Mouse (Mus musculus) inflammation-experienced regulatory T-cells, adult 6 months (primary cell): ENCODE results near the gene Mvk. TPM values are rescaled to one million over a fixed set of nuclear protein-coding genes. Genes with fewer than 3 reads are reported as not detected.

ENCODE experiments used
- ATAC-seq: one replicate; pipeline ENCODE4 v1.8.0; 2017
- polyA plus RNA-seq, 3 experiments: library from polyadenylated mRNA; unstranded; fragments of 100-300 nt; shearing (Covaris generic); gene quantifications; one replicate each; pipeline ENCODE4 v1.2.1; 2017

The Mvk gene
- polyA plus RNA-seq, 3 experiments from 2014 or later = 9.6 to 13.8 (median 12.8) TPM

GRCm38 (mm10) chr5:114461238-114461637 is 17.2 kb downstream of the Mvk start:
- ATAC-seq = peak; percentile 56

DNA sequence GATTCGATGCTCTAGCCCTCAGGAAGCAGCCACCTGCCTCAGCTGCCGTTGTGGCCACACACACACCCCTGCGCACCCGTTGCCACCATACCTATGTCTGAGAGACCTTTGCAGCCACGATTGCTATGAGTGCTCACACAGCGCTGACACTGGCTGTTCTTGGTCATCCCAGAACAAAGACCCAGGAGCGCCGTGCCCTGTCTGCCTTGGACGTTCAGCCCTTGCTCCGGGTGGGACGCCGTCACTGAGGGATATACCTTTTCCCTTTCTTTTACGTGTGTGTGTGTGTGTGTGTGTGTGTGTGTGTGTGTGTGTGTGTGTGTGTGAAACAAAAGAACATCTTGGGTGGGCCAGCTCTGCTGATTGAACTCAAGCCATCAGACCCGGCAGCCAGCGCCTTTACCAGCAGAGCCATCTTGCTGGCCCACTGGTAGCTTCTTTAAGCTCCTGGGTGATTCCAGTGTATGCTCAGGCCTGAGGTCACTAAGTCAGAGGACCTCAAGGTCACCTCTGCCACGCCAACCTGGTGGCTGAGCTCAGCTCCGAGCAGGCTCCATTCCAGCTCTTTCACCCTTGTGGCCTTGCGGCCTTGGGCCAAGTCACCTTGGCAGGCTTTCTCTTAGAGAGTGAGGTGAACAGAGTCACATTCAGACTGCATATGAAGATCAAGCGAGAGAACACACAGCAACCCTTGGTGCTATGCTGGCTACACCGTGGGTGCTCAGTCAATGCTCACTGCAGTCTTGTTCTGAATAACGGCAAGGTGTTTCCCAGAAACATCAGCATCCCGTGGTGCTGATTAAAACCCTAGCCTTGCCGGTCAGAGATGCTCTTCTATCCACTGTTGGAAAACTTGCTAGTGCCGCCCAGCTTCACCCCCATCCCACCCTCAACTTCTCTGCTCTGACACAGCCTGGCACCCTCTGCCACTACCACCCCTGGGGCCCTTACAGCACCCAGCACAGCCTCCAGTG is 18.3 kb downstream of the Mvk start:
- ATAC-seq = no peak

DNA sequence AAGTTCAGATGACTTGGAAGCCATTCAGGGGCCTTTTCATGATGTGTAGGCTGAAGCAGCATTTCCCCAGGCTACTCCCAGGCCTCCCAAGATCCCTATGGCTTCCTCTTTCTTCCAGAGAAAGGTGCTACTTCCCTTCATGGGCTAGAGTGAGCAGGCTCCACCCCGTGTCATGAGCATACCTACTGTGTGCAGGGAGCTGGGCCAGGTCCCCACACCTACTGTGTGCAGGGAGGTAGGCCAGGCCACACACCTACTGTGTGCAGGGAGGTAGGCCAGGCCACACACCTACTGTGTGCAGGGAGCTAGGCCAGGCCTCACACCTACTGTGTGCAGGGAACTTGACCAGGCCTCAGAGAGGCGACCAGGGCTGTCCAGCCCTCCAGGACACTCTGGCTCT is 20.5 kb downstream of the Mvk start:
- ATAC-seq = no peak

DNA sequence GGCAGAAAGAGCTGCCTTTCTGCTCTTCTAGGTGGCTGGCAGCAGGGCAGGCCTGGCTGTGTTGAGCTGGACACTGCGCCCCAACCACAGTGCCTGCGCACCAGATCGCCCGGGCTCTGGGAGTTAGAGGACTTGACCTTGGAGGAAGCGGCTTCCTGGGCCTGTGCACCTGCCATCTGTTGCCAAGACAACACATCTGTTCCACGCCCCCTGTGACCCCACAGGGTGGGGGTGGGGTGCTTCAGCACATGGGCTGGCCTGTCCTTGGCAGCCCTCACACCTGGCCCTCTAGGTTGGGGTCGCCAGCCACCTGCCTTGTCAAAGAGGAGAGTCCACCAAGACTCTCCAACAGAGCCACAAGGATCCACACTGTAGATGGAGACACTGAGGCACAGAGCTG is 21.6 kb downstream of the Mvk start:
- no peak for ATAC-seq

GRCm38 (mm10) chr5:114467019-114467418 is 22.9 kb downstream of the Mvk start:
- ATAC-seq = no peak

DNA sequence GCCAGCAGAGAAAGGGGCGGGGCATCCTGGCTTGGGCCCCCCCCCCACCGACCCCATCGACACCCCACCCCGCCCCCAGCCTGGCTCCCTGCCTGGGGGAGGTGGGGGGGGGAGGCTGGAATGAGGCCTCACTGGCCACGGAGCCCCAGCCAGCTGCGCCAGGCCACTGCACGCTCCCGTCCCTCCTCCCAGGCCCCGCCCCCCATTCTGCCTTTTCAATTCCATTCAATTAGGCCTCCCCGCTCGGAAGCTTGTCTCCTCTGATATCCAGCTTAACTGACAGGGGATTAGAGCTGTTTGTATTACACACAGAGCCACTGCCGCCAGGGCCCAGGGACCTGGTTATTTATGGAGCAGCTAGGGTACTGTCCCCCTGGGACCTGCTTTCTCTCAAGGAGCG is 23.4 kb downstream of the Mvk start:
- no peak for ATAC-seq

GRCm38 (mm10) chr5:114468007-114468406 is 23.9 kb downstream of the Mvk start:
- ATAC-seq = no peak

DNA sequence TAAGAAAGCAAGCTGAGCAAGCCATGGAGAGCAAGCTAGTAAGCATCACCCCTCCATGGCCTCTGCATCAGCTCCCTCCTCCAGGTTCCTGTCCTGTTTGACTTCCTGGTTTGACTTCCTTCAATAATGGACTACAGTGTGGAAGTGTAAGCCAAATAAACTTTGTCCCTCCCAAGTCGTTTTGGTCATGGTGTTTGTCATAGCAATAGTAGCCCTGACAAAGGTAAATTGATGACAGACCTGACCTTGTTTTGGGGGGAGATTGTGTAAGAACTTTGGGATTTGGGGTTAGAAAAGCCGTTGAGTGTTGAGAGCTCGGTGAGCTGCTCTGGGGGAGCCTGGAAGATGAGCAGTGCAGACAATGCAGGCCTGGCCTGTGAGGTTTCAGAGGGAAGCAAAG is 26.3 kb downstream of the Mvk start:
- no peak for ATAC-seq

- no peak for ATAC-seq
These were observed 30.8 kb downstream of the Mvk start for GRCm38 (mm10) chr5:114474741-114475491.

DNA sequence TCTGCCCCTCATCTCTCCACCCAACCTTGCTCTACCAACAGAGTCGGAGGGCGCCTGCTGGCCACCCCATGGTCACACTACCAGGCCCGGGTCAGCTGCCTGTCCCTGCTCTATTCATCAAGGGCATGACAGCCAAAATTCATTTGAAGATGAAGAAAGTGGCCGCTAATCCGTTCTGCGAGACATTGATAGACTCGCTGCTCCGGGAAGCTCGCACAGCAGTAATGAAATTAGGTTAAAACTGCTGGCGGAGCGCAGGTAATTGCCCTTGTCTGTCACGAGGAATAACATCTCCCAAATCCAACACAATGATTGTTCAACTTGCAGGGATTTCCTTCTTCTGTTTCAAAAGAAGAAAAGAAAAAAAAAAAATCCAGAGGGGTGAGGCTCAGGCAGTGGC is 34.2 kb downstream of the Mvk start:
- no peak for ATAC-seq

- ATAC-seq = no peak
These were observed 38.5 kb downstream of the Mvk start for GRCm38 (mm10) chr5:114482587-114483011.

GRCm38 (mm10) chr5:114485685-114486084 is 41.6 kb downstream of the Mvk start:
- no peak for ATAC-seq

DNA sequence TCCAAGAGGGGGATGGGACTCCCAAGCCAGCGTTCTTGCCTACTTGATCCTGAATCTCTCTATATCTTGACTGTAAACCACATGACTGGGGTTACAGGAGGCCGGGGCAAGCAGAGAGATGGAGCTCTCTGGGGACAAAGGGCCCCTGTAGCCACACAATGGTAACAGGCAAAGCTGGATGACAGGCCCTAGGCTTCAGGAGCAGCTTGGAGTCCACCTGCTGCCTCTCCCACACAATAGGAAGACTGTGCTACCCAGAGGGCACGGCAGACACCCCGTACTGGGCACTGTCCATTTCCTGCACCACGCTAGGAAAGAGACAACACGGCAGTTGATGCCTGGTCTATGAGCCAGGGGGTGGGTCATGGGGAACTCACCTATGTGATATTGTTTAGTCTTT is 45.5 kb downstream of the Mvk start:
- ATAC-seq = no peak

- ATAC-seq = no peak
These were observed 46.2 kb downstream of the Mvk start for GRCm38 (mm10) chr5:114490241-114490640.

DNA sequence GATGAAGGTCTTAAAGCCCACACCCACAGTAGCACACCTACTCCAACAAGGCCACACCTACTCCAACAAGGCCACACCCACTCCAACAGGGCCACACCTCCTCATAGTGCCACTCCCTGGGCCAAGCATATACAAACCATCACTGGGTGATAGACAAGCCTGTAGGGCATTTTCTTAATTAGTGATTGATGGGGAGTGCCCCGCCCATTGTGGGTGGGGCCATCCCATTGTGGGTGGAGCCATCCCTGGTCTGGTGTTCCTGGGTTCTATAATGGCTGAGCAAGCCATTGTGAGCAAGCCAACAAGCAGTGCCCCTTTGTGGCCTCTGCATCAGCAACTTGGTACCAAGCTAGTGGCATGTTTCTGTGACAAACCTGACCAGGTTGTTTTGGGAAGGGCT is 50.7 kb downstream of the Mvk start:
- no peak for ATAC-seq

DNA sequence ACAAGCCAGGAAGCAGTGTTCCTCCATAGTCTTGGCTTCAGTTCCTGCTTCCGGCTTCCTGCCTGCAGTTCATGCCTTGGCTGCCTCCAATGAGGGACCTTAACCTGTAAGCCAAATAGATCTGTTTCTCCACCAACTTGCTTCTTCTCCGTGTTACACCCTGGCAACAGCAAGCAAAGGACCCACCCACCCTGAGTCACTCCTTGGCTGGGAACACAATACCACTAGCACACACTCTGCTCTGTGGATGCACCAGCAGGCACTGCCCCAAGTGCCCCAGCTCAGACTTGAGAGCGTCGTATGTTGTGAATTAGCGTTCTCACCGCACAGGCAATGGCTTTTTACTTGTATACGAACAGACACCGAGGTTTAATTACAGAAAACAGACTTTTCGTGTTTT is 57.2 kb downstream of the Mvk start:
- no peak for ATAC-seq

DNA sequence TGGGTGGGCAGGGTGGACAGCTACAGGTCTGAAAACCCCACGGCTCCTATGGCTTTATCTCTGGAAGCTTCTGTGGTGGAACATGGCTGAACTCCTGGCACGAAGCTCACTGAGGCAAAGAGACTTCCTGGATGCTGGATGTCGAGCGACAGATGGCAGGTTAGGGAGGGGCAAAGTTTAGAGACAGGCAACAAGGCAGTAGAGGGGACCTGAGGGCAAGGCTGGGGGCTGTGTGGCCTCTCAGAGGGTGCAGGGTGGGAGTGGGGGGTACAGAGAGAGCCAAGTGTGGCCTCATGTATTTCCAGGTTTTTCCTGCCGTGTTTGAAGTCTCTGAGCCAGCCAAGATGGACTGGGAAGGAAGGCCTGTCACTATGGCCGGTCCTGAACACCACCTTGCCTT is 60.8 kb downstream of the Mvk start:
- peak; percentile 22 for ATAC-seq

DNA sequence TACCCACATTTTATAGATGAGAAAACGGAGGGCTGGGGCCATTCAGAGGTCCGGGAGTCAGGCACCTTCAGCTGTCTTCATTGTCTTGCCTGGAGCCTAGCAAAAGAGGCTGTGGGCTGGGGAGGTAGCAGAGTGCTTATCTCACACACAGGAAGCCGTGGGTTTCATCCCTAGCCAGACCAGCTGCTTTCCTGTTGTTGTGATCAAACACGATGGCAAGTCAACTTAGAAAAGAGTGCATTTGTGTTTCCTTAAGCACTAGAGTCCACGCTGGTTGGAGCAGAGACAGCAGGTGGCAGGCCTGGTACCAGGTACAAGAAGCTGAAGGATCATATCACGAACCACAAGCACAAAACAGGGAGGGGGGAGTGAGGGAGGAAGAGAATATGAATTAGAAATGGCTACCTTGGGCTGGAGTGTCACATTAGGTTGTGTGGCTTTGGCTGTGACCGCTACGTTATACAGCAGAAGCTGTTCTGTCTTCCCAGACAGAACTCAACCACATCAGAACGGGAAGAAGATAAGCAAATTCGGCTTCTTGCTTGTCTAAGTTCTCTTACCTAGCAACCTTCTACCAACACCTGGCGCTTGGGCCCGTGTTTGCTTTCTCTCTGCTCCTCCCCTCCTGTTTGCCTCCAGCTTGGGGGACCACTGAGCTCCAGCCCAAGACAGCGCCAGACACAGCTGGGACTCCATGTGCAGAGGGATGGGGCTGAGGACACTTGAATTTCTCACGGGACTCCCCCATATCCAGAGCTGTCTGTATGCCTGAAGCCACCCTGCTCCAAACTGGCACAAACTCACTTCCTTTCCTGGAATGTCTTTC is 61.4 kb downstream of the Mvk start:
- ATAC-seq = peak; percentile 90

GRCm38 (mm10) chr5:114507394-114507793 is 63.3 kb downstream of the Mvk start:
- no peak for ATAC-seq

GRCm38 (mm10) chr5:114507964-114508363 is 63.9 kb downstream of the Mvk start:
- ATAC-seq = no peak

DNA sequence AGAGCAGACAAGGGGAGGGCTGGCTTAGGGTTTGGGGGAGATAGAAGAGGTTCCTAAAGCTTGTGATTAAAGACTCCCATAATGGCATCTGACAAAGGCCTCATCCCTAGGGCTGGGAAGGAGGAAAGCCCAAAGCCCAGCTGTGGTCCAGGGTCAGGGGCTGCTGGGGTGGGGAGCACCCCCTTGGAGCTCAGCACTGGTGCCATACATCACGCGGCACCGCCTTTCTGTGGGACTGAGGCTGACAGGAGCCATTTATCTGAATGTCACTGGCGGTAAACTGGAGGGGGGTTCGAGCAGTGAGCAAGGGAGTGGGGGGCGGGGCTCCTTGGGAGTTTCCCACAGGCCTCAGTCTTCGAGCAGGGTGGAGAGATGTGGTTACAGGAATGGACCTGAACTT is 65.4 kb downstream of the Mvk start:
- ATAC-seq = no peak
